Mouse (Mus musculus) midbrain, embryonic 12.5 days (tissue): ENCODE results near the gene Sspo. TPM values are rescaled to one million over a fixed set of nuclear protein-coding genes. Genes with fewer than 3 reads are reported as not detected.

Experiments
- ATAC-seq: fragments of 200-750 bp; cut with Nextera tagmentation; 2 replicates; pipeline ENCODE4 v1.8.0; 2017; ENCODE audit warnings: low read depth, moderate TSS enrichment, moderate library complexity; ENCODE audit not compliant: low FRiP score
- H3K27ac ChIP-seq: fragments of 300-500 bp; sonication (generic); replicated peaks from 2 replicates; pipeline ENCODE4 v1.5.1; 2016; ENCODE audit warnings: mild to moderate bottlenecking
- H3K27me3 ChIP-seq: fragments of 300-500 bp; sonication (generic); 2 replicates; pipeline ENCODE4 v1.6.1; 2016; ENCODE audit warnings: mild to moderate bottlenecking
- H3K36me3 ChIP-seq: fragments of 300-500 bp; sonication (generic); 2 replicates; pipeline ENCODE4 v1.6.1; 2016
- H3K4me1 ChIP-seq: fragments of 300-500 bp; sonication (generic); 2 replicates; pipeline ENCODE4 v1.6.1; 2016
- H3K4me2 ChIP-seq: fragments of 300-500 bp; sonication (generic); replicated peaks from 2 replicates; pipeline ENCODE4 v1.6.1; 2016; ENCODE audit warnings: mild to moderate bottlenecking, moderate library complexity
- H3K4me3 ChIP-seq: fragments of 300-500 bp; sonication (generic); 2 replicates; pipeline ENCODE4 v1.5.1; 2016; ENCODE audit warnings: mild to moderate bottlenecking
- H3K9ac ChIP-seq: fragments of 300-500 bp; sonication (generic); replicated peaks from 2 replicates; pipeline ENCODE4 v1.6.1; 2016; ENCODE audit warnings: mild to moderate bottlenecking, moderate library complexity
- H3K9me3 ChIP-seq: fragments of 300-500 bp; sonication (generic); 2 replicates; pipeline ENCODE4 v1.6.1; 2016; ENCODE audit warnings: mild to moderate bottlenecking
- WGBS: fragments of 180-500 bp; shearing (Covaris S2); methylation state at CpG from one replicate; pipeline ENCODE4 v1.1.7; 2016; 5-methylcytosine and 5-hydroxymethylcytosine counted together
- polyA plus RNA-seq: library from polyadenylated mRNA; unstranded; fragments of >200 nt; fragmentation: Nextera tagmentation; extraction: Ambion mirVana; gene quantifications from 2 replicates; pipeline ENCODE4 v1.2.1, GENCODE M21; 2016

Sspo gene
- polyA plus RNA-seq, 1 experiment from 2014 or later: 0.10 TPM

- peaks cover 3% of the 10 kb centered on the region; the same call in 1 of the 2 replicates for H3K27me3 ChIP-seq
- H3K4me1 ChIP-seq: peaks cover 21% of the 10 kb centered on the region
- WGBS: 68% methylated on average over 4 of the region's 4 CpGs
- no peak overlapping the region for H3K4me3 ChIP-seq
- H3K36me3 ChIP-seq: peaks cover 10% of the 10 kb centered on the region; the same call in 1 of the 2 replicates
- H3K27ac ChIP-seq: no peak overlapping the region
- no peak overlapping the region for H3K9ac ChIP-seq
- no peak for ATAC-seq
- no peaks in the 10 kb centered on the region for H3K9me3 ChIP-seq
- H3K4me2 ChIP-seq: no peak overlapping the region
These were observed 88.1 kb downstream of the Sspo start for GRCm38 (mm10) chr6:48536091-48536490.

DNA sequence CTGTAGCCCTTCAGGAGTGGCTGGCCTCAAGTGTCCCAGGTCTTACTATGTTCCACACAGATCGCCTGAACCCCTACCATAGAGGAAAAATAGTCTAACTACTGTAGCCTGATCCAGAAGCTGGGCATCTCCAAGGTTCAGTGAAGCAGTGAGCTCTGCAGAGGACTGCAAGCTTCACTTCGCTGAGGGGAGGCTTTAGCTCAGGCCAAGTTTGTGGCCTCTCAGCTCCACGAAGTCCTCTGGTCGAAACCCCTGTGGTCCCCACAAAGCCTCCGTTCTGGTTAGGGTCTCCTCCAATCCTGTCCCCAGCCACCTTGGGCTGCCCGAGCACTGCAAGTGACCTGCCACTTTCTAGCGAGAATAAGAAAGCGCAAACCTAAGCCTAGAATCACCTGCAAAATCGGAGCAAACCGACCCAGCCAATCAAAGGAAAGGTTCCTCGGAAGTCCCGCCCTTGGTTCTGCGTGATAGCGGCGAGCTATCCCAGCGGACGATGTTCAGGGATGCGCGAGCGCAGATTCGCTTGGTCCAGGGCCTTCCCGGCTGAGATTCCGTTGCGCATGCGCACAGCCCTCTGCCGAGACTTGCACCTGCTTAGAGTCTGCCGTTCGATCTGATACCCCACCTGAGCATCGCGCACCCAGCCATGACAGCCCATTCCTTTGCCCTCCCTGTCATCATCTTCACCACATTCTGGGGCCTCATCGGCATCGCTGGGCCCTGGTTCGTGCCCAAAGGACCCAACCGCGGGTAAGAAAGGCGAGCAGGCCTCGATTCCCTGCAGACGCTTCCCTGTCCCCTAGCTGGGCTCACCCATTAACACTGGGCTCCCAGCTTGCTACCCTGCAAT, 89.3 kb downstream of the Sspo start, which contains the start of gene Atp6v0e2:
Atp6v0e2 (plus strand) TSS at position 511 of the 850 bp plus-strand sequence.
- ATAC-seq: peak; percentile 92

GRCm38 (mm10) chr6:48538841-48539737, 91.1 kb downstream of the Sspo start:
- peak overlapping the region; percentile 4; the same call in 1 of the 2 replicates for H3K4me3 ChIP-seq
- no peak for ATAC-seq
- no peaks in the 10 kb centered on the region for H3K9me3 ChIP-seq
- 72% methylated on average over 5 of the region's 5 CpGs for WGBS
- peak overlapping the region; percentile 88 for H3K9ac ChIP-seq
- peak overlapping the region; percentile 84 for H3K4me2 ChIP-seq
- no peak overlapping the region for H3K27ac ChIP-seq
- peaks cover 21% of the 10 kb centered on the region for H3K4me1 ChIP-seq
- H3K36me3 ChIP-seq: peaks cover 24% of the 10 kb centered on the region
- peaks cover 3% of the 10 kb centered on the region; the same call in 1 of the 2 replicates for H3K27me3 ChIP-seq

More for the DNA sequence above, 89.3 kb downstream of the Sspo start, which contains the start of gene Atp6v0e2:
- Histone ChIP-seq H3K36me3 (peaks cover 22% of the 10 kb centered on the region), H3K9me3 (no peaks in the 10 kb centered on the region), H3K27me3 (peaks cover 3% of the 10 kb centered on the region; the same call in 1 of the 2 replicates), H3K4me1 (peaks cover 21% of the 10 kb centered on the region), H3K4me2 (peak within 1 kb of the TSS; percentile 84), H3K4me3 (peak within 1 kb of the TSS; percentile 67), H3K27ac (peak within 1 kb of the TSS; percentile 68), H3K9ac (peak within 1 kb of the TSS; percentile 88)
- 2% methylated on average over 38 of the region's 38 CpGs for WGBS

DNA sequence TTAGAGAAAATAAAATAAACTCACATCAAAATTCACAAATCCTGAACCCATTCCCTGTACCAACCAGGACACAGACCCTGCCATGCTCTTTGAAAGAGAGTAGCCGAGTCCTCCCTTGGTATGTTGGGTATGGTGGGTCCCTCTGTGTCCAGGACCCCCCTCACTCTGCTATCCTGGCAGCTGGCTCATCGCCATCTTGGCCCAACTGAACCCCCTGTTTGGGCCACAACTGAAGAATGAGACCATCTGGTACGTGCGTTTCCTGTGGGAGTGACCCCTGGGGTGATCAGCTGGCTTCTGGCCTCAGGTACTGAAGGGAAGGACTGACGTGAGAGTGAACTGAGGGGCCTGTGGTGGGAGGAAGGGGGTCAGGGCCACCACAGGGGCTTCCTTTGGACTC, 91.8 kb downstream of the Sspo start:
- no peak for ATAC-seq
- 87% methylated on average over 5 of the region's 5 CpGs for WGBS
- Histone ChIP-seq H3K4me2 (no peak overlapping the region), H3K27me3 (peaks cover 3% of the 10 kb centered on the region; the same call in 1 of the 2 replicates), H3K4me1 (peaks cover 21% of the 10 kb centered on the region), H3K9ac (no peak overlapping the region), H3K27ac (no peak overlapping the region), H3K4me3 (no peak overlapping the region), H3K36me3 (peaks cover 24% of the 10 kb centered on the region), H3K9me3 (no peaks in the 10 kb centered on the region)

DNA sequence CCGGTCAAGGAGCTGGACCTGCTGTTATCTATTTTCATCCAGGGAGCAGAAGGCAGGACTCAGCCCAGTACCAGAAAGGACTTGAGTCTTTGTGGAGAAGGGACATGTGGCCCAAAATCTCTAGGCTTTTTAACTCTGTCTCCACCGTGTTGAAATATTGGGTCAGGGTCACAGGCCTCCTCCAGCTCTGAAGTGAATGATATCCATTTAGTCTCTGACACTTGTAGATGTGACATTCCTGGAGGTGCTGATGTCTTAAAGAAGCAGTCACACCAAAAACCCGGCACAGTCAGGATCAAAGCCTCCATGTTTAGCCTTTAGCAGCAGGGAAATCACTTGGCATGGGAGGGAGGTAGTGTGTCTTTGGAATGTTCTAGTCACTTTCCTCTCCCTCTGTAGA, 92.7 kb downstream of the Sspo start:
- ATAC-seq: no peak
- Histone ChIP-seq H3K9me3 (no peaks in the 10 kb centered on the region), H3K4me3 (no peak overlapping the region), H3K9ac (no peak overlapping the region), H3K4me1 (peaks cover 21% of the 10 kb centered on the region), H3K27me3 (0 out of 2 replicates have a peak, but pooled peaks cover 3% of the 10 kb centered on the region), H3K36me3 (peaks cover 24% of the 10 kb centered on the region), H3K27ac (no peak overlapping the region), H3K4me2 (no peak overlapping the region)
- WGBS: 83% methylated on average over 3 of the region's 3 CpGs

DNA sequence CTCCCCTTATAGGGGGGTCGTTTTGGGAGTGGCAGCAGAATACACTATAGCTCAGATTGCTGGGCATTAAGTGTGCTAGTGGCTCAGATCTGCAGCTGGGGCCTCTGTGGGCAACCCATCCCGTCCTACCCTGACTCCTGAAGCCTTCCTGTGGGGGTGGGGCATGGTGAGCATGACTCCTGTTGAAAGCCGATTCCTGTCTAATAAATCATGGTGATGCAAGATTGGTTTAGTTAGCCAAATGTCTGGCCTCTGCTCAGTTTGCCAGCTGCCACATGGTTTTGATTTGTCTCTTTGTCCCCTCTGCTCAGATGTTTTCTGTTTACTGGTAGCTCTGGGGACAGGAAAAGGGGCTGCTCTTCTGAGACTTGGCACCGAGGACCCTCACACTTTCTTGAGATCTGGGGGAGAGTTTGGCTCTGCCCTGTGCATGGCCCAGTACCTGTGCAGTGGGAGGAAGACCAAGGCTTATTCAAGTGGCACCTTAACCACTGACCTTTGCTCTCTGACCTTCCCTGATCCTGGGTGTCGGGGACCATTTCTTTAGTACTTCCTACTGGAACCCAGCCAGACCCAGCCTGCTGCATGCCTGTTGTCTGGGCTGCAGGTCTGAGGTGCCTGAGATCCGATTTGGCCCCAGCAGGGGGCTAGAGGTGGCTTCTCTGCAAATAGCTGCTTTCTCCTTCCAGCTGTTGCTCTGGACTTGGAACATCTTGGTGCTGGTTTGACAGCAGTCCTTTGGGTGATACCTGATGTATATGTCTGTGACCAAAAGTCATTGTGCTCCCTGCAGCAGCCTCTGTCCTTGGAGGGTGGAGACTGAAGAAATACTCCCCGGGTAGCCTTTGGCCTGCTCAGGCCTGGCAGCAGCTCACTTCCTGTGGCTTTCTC, 93.8 kb downstream of the Sspo start:
- peaks cover 19% of the 10 kb centered on the region for H3K4me1 ChIP-seq
- peaks cover 24% of the 10 kb centered on the region for H3K36me3 ChIP-seq
- H3K9me3 ChIP-seq: no peaks in the 10 kb centered on the region
- no peak overlapping the region for H3K4me2 ChIP-seq
- H3K9ac ChIP-seq: no peak overlapping the region
- H3K4me3 ChIP-seq: no peak overlapping the region
- no peak overlapping the region for H3K27ac ChIP-seq
- no peak for ATAC-seq
- no peaks in the 10 kb centered on the region for H3K27me3 ChIP-seq
- 70% methylated on average over 7 of the region's 7 CpGs for WGBS

DNA sequence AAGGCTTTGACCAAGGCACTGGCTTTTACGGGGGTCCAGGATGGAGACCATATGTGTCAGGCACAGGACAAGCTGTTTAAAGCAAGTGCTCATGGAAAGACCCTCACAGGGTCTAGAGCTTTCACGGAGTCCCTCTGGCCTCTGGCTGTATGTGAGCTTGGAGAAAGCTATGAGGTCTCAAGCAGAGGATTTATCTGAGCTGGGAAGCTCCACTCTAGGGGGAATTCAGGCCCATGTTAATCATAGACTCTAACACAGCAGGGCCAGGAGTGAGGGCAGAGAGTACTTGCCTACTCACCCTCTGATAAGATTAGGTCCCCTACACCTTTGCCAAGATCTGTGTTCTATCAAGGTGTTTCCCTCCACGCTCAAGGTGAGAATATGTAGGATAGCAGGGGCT, 94.6 kb downstream of the Sspo start:
- no peak overlapping the region for H3K27ac ChIP-seq
- H3K4me3 ChIP-seq: no peak overlapping the region
- H3K27me3 ChIP-seq: no peaks in the 10 kb centered on the region
- H3K4me1 ChIP-seq: peaks cover 15% of the 10 kb centered on the region
- no peaks in the 10 kb centered on the region for H3K9me3 ChIP-seq
- 93% methylated on average over 3 of the region's 3 CpGs for whole genome bisulfite sequencing
- no peak overlapping the region for H3K4me2 ChIP-seq
- no peak overlapping the region for H3K9ac ChIP-seq
- peaks cover 24% of the 10 kb centered on the region for H3K36me3 ChIP-seq
- no peak for ATAC-seq

DNA sequence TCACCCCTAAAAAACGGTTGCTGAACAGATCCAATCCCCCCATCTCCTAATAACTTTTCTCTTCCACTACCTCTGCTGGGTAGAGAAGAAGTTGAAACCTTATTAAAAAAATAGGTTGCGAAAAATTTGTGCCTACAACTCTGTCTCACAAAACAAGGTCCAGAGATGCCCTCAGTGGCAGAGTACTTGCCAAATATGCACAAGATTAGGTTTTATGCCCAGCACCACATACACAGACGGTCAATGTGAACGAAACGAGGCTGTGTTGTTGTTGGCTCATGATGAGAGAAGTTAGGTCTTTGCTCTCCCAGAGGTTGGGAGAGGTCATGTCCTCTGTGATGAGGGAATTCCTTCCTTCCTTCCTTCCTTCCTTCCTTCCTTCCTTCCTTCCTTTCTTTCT, 97.2 kb downstream of the Sspo start:
- WGBS: 79% methylated on average over 5 of the region's 5 CpGs

DNA sequence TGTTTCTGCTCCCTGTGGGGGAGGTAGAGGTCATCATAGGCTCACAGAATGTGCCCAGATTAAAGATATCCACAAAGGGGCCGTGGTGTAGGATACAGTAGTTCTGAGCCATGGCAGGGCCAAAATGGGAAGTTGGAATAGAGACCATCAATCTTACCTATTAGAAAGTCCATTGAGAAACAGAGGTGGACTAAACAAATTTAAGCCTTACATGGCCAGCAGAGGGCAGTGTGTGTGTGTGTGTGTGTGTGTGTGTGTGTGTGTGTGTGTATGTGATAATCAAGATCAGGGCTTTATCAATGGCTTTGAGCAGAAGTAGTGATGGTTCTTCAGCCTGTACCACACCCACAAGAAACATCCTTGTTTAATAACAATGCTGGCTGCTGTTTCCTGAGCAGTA, 98.2 kb downstream of the Sspo start:
- H3K36me3 ChIP-seq: peaks cover 12% of the 10 kb centered on the region
- H3K4me2 ChIP-seq: no peak overlapping the region
- H3K4me1 ChIP-seq: no peaks in the 10 kb centered on the region
- no peak overlapping the region for H3K9ac ChIP-seq
- H3K9me3 ChIP-seq: no peaks in the 10 kb centered on the region
- H3K27me3 ChIP-seq: no peaks in the 10 kb centered on the region; the same call in 1 of the 2 replicates
- 61% methylated on average over 1 of the region's 1 CpGs for WGBS
- H3K27ac ChIP-seq: no peak overlapping the region
- H3K4me3 ChIP-seq: no peak overlapping the region
- ATAC-seq: no peak

More for the DNA sequence above, 97.2 kb downstream of the Sspo start:
- Histone ChIP-seq H3K9ac (no peak overlapping the region), H3K9me3 (no peaks in the 10 kb centered on the region), H3K4me3 (no peak overlapping the region), H3K36me3 (peaks cover 22% of the 10 kb centered on the region), H3K27ac (no peak overlapping the region), H3K27me3 (no peaks in the 10 kb centered on the region; the same call in 1 of the 2 replicates), H3K4me1 (no peaks in the 10 kb centered on the region), H3K4me2 (no peak overlapping the region)
- no peak for ATAC-seq

- Histone ChIP-seq H3K4me3 (no peak overlapping the region), H3K9ac (no peak overlapping the region), H3K4me2 (no peak overlapping the region), H3K27me3 (no peaks in the 10 kb centered on the region; the same call in 1 of the 2 replicates), H3K9me3 (no peaks in the 10 kb centered on the region), H3K27ac (no peak overlapping the region), H3K36me3 (peaks cover 6% of the 10 kb centered on the region), H3K4me1 (no peaks in the 10 kb centered on the region)
- no peak for ATAC-seq
- 74% methylated on average over 4 of the region's 4 CpGs for WGBS
These were observed 98.8 kb downstream of the Sspo start for GRCm38 (mm10) chr6:48546858-48547257.

- Histone ChIP-seq H3K4me3 (no peak overlapping the region), H3K4me1 (no peaks in the 10 kb centered on the region), H3K9ac (no peak overlapping the region), H3K36me3 (no peaks in the 10 kb centered on the region), H3K9me3 (no peaks in the 10 kb centered on the region), H3K27me3 (no peaks in the 10 kb centered on the region; the same call in none of the 2 replicates), H3K4me2 (no peak overlapping the region), H3K27ac (no peak overlapping the region)
- no peak for ATAC-seq
- 87% methylated on average over 6 of the region's 6 CpGs for WGBS
These were observed 100.3 kb downstream of the Sspo start for GRCm38 (mm10) chr6:48548314-48548713.
